Mouse (Mus musculus) bone marrow macrophage, adult 2 months (primary cell): ENCODE data around the gene Hat1.

Experiments used
- CTCF ChIP-seq: IDR thresholded peaks from 2 replicates; pipeline ENCODE4 v1.5.1; 2012; ENCODE audit warnings: low read depth, mild to moderate bottlenecking, low read length, moderate library complexity
- POLR2A ChIP-seq: IDR thresholded peaks from 2 replicates; pipeline ENCODE4 v1.6.1; 2012; ENCODE audit warnings: mild to moderate bottlenecking, low read depth, low read length, borderline replicate concordance

DNA sequence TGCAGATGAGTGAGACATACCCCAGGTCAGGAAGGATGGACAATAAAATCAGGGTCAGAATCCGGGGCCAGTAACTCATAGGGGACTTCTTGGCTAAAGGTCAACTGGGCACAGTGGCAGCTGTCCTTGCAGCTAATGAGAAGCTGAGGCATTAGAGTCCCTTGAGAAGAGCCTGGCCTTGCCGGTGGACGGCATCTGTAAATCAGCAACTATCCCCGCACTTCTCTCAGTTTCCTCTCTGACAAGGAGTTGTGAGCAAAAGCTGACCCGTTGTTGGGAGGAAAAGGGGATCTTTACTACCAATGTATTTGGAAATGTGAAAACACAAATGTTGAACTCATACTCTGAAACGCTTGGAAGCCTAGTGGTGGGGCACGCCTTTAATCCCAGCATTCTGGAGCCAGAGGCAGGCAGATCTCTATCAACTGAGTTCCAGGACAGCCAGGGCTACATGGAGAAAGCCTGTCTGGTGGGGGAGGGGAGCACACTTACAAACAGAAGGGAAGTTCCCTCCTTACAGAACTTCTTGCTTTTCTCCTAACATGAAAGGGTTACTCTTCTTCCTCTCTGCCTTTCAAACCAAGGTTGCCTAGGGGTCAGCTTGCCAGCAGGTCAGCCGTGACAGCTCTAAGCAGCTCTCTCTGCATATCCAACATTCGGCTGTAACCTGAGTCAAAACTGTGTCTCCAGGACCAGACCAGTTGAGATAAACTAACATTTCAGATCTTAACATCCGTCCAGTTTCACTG is 35.3 kb upstream of the Hat1 start:
- TF ChIP-seq CTCF (no peak), POLR2A (no peak)
